Mouse (Mus musculus): ENCODE measurements around the gene Lamc1.

Lamc1 gene

GRCm38 (mm10) chr1:153252540-153253210, 79.9 kb downstream of the Lamc1 start:
- DNase-seq: peak in 1 of 2 experiments; percentile 39

- DNase-seq: no peak
These were observed 80.9 kb downstream of the Lamc1 start for GRCm38 (mm10) chr1:153251590-153252206.

- no peak for DNase-seq
These were observed 91.2 kb downstream of the Lamc1 start for GRCm38 (mm10) chr1:153241346-153241745.

- no peak for DNase-seq
These were observed 97.0 kb downstream of the Lamc1 start for GRCm38 (mm10) chr1:153235576-153235975.

- no peak for DNase-seq
These were observed 100.9 kb downstream of the Lamc1 start for GRCm38 (mm10) chr1:153231681-153232080.

- no peak for DNase-seq
These were observed 104.7 kb downstream of the Lamc1 start for GRCm38 (mm10) chr1:153227916-153228315.

GRCm38 (mm10) chr1:153227096-153227495, 105.5 kb downstream of the Lamc1 start:
- no peak for DNase-seq

- no peak for DNase-seq
These were observed 106.5 kb downstream of the Lamc1 start for GRCm38 (mm10) chr1:153225786-153226725.

GRCm38 (mm10) chr1:153224331-153224730, 108.3 kb downstream of the Lamc1 start:
- no peak for DNase-seq

- DNase-seq: peak; percentile 20 to 26
These were observed 113.2 kb downstream of the Lamc1 start for GRCm38 (mm10) chr1:153219376-153219775.

- no peak for DNase-seq
These were observed 116.1 kb downstream of the Lamc1 start for GRCm38 (mm10) chr1:153216516-153216915.

- DNase-seq: no peak
These were observed 116.9 kb downstream of the Lamc1 start for GRCm38 (mm10) chr1:153215676-153216075.

- DNase-seq: no peak
These were observed 121.6 kb downstream of the Lamc1 start for GRCm38 (mm10) chr1:153210992-153211391.

GRCm38 (mm10) chr1:153210198-153210597, 122.4 kb downstream of the Lamc1 start:
- DNase-seq: no peak

- no peak for DNase-seq
These were observed 130.4 kb downstream of the Lamc1 start for GRCm38 (mm10) chr1:153202195-153202594.

- DNase-seq: no peak
These were observed 131.1 kb downstream of the Lamc1 start for GRCm38 (mm10) chr1:153201448-153201847.

- no peak for DNase-seq
These were observed 135.2 kb downstream of the Lamc1 start for GRCm38 (mm10) chr1:153197316-153197850.

GRCm38 (mm10) chr1:153192945-153193344, 139.6 kb downstream of the Lamc1 start:
- no peak for DNase-seq

- DNase-seq: no peak
These were observed 140.2 kb downstream of the Lamc1 start for GRCm38 (mm10) chr1:153192379-153192778.

- DNase-seq: peak; percentile 25 to 65
These were observed 140.7 kb downstream of the Lamc1 start for GRCm38 (mm10) chr1:153191943-153192329.

GRCm38 (mm10) chr1:153191237-153191942, 141.2 kb downstream of the Lamc1 start:
- DNase-seq: no peak

GRCm38 (mm10) chr1:153188081-153188480, 144.5 kb downstream of the Lamc1 start:
- DNase-seq: no peak
